Mouse (Mus musculus) heart, adult 10 weeks (tissue): ENCODE measurements around the gene Rbbp6. TPM values are rescaled to one million over a fixed set of nuclear protein-coding genes. Genes with fewer than 3 reads are reported as not detected.

Source experiments
- polyA plus RNA-seq: library from polyadenylated mRNA; stranded (reverse); fragments of 350-450 nt; fragmentation: Illumina TruSeq; extraction: RNeasy Lipid Tissue Mini Kit (QIAGEN cat#74804); gene quantifications from one replicate; pipeline ENCODE4 v1.2.3, GENCODE M21; 2014; ENCODE audit warnings: low read depth, low replicate concordance

The Rbbp6 gene
- polyA plus RNA-seq = 35.5 TPM

GRCm38 (mm10) chr7:122965386-122965785, at the start of gene Rbbp6:
Rbbp6 (plus strand) TSS chr7:122965686.

Other genes with a start within 250 kb of the Rbbp6 start
- 32.8 TPM for gene Tnrc6a, start 158.2 kb downstream of the Rbbp6 start, polyA plus RNA-seq
- gene Slc5a11, start 249.1 kb downstream of the Rbbp6 start, polyA plus RNA-seq = not detected